Mouse (Mus musculus): ENCODE measurements at regions not wholly inside any gene's neighbourhood (a gene's known extent, or its start where the extent isn't known, plus 50 kb on each side); places are given as distances from the start of the nearest gene placed in this dataset.

- no peak for DNase-seq
Observed at GRCm38 (mm10) chr7:115388874-115389273, 645.4 kb downstream of the Insc start.

- no peak for DNase-seq
Observed at GRCm38 (mm10) chr7:115392520-115392919, 646.1 kb downstream of the Sox6 start.

- DNase-seq = no peak
Observed at GRCm38 (mm10) chr7:115398202-115398601, 640.4 kb downstream of the Sox6 start.

- no peak for DNase-seq
Observed at GRCm38 (mm10) chr7:115399461-115399860, 639.1 kb downstream of the Sox6 start.

- DNase-seq = no peak
Observed at GRCm38 (mm10) chr7:115407889-115408288, 630.7 kb downstream of the Sox6 start.

- no peak for DNase-seq
Observed at GRCm38 (mm10) chr7:115408915-115409314, 629.7 kb downstream of the Sox6 start.

- no peak for DNase-seq
Observed at GRCm38 (mm10) chr7:115410501-115411230, 627.9 kb downstream of the Sox6 start.

GRCm38 (mm10) chr7:115411456-115411855 is 627.1 kb downstream of the Sox6 start:
- DNase-seq = peak; percentile 47

GRCm38 (mm10) chr7:115415147-115415561 is 623.4 kb downstream of the Sox6 start:
- no peak for DNase-seq

Small RNA genes lying in the stretch of these regions (microRNA-seq; reads per million reads assigned to microRNA genes)
- gene Gm27684 = 0 reads per million in 2 experiments
